Mouse (Mus musculus) embryonic facial prominence, embryonic 10.5 days (tissue): ENCODE data around the gene Slc5a6. TPM values are rescaled to one million over a fixed set of nuclear protein-coding genes. Genes with fewer than 3 reads are reported as not detected.
"Not testable (repeated sequence)": the region's sequence is repeated elsewhere in the genome, so short reads cannot be mapped to it uniquely, and the experiment has no call there.

ENCODE experiments used
- DNase-seq: peaks from one replicate; pipeline ENCODE4 v3.0.0-alpha.2; 2017; ENCODE audit warnings: low spot score
- H3K27ac ChIP-seq: fragments of 300-500 bp; sonication (generic); replicated peaks from 2 replicates; pipeline ENCODE4 v1.5.1; 2016; ENCODE audit warnings: mild to moderate bottlenecking
- H3K27me3 ChIP-seq: fragments of 300-500 bp; sonication (generic); replicated peaks from 2 replicates; pipeline ENCODE4 v1.6.1; 2016; ENCODE audit warnings: low read depth, mild to moderate bottlenecking; ENCODE audit not compliant: poor library complexity, severe bottlenecking
- H3K36me3 ChIP-seq: fragments of 300-500 bp; sonication (generic); replicated peaks from 2 replicates; pipeline ENCODE4 v1.6.1; 2016; ENCODE audit warnings: mild to moderate bottlenecking, moderate library complexity
- H3K4me1 ChIP-seq: fragments of 300-500 bp; sonication (generic); 2 replicates; pipeline ENCODE4 v1.6.1; 2016
- H3K4me3 ChIP-seq: fragments of 300-500 bp; sonication (generic); 2 replicates; pipeline ENCODE4 v1.5.1; 2016; ENCODE audit warnings: mild to moderate bottlenecking, moderate library complexity
- H3K9me3 ChIP-seq: fragments of 300-500 bp; sonication (generic); 2 replicates; pipeline ENCODE4 v1.6.1; 2016; ENCODE audit warnings: mild to moderate bottlenecking
- WGBS: fragments of 180-500 bp; shearing (Covaris S2); methylation state at CpG from one replicate; pipeline ENCODE4 v1.1.7; 2016; 5-methylcytosine and 5-hydroxymethylcytosine counted together
- polyA plus RNA-seq: library from polyadenylated mRNA; unstranded; fragments of >200 nt; fragmentation: Nextera tagmentation; extraction: Ambion mirVana; gene quantifications from 2 replicates; pipeline ENCODE4 v1.2.1, GENCODE M21; 2016

Slc5a6 gene
- polyA plus RNA-seq, 1 experiment from 2014 or later: 9.9 TPM

DNA sequence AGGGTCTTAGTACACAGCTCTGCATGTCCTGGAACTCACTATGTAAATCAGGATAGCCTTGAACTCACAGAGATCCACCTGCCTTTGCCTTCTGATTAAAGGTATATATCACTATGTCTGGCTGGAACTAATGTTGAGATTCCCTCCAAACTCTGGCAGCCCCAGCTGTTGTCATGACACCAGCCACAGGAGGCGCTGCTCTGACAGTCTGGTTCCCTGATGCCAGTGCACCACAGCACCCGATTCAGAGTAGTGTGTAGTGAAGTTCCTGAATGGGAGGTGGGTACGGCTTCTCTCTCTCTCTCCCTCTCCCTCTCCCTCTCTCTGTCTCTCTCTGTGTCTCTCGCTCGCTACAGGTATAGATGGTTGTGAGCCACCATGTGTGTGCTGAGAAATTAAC lies 33.6 kb upstream of the Slc5a6 start:
- Histone ChIP-seq H3K4me1 (peaks cover 22% of the 10 kb centered on the region), H3K27ac (no peak overlapping the region), H3K4me3 (no peak overlapping the region), H3K27me3 (peaks cover 39% of the 10 kb centered on the region), H3K36me3 (peaks cover 27% of the 10 kb centered on the region), H3K9me3 (no peaks in the 10 kb centered on the region)
- WGBS: 12% methylated on average over 5 of the region's 5 CpGs
- peak; percentile 69 for DNase-seq

DNA sequence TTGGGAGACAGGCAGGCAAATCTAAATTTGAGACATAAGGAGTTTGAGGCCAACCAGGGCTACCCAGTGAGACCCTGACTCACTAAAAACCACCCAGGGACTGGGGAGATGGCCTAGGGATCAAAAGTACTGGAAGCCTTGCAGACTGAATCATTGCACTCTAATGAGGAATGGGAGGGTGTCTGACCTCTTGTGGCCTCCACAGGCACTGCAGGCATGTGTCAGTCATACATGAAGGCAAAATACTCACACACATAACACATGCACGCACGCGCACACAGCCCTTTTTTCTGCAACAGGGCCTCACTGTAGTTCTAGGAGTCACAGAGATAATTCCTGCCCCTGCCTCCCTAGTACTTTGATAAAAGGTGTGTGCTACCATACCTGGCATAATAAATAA lies 32.7 kb upstream of the Slc5a6 start:
- Histone ChIP-seq H3K9me3 (no peaks in the 10 kb centered on the region), H3K36me3 (peaks cover 37% of the 10 kb centered on the region), H3K4me1 (peaks cover 22% of the 10 kb centered on the region), H3K27ac (no peak overlapping the region), H3K27me3 (peaks cover 31% of the 10 kb centered on the region), H3K4me3 (no peak overlapping the region)
- DNase-seq: peak; percentile 61
- WGBS: 75% methylated on average over 3 of the region's 3 CpGs

DNA sequence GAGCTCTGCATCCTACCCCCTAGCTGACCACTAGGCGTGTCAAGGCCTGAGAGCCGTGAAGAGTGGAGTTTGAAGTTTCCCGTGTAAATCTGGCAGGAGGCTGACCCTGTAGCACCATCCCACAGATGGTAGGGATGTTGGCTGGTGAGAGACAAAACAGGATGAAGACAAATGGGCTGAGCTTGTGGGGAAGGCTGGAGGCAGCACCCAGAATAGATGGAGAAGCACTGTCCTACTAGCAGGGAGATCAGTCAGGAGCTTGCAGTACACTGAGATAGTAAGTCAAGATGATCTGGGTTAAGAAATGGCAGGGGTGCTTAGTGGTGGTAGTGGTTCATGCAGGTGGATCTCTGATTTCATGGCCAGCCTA lies 32.1 kb upstream of the Slc5a6 start:
- H3K4me1 ChIP-seq: peaks cover 22% of the 10 kb centered on the region
- 68% methylated on average over 3 of the region's 3 CpGs for WGBS
- no peak for DNase-seq

DNA sequence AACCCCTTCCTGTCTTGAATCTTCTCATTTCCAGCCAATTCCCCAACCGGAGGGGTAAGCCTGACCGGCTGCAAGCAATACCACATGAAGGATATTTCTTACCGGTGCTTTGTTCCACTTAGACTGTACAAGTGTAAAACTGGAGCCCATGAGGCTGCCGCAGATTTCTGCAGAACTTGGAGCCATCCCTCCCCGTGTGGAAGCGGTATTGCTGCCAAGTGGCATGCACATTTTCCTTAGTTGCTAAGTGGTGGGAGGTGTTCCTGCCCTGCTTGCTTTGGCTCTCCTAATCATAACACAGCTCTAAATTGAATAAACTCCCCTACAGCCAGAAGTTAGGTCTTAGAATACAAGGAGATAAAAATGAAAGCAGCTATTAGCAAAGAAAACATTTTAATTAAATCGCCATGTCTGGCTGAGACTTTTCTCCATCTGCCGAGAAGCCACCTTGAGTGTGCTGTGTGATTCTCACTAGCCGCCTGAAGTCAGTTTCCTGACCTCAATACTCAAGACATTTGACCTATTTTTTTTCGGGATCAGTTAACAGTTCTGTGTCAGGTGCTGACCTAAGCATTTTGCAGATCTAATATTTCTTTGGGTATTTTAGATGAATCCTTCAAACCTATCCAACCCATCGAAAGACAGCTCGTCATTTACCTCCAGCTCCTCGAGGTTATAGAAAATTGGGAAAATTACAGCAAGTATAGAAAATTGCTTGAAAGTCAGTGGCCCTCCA lies 31.5 kb upstream of the Slc5a6 start:
- H3K9me3 ChIP-seq: no peaks in the 10 kb centered on the region
- H3K36me3 ChIP-seq: peaks cover 48% of the 10 kb centered on the region
- peaks cover 19% of the 10 kb centered on the region for H3K27me3 ChIP-seq
- H3K27ac ChIP-seq: no peak overlapping the region
- WGBS: 79% methylated on average over 13 of the region's 13 CpGs
- DNase-seq: no peak
- no peak overlapping the region for H3K4me3 ChIP-seq
- peaks cover 22% of the 10 kb centered on the region for H3K4me1 ChIP-seq

More for the DNA sequence above, 32.1 kb upstream of the Slc5a6 start:
- peaks cover 43% of the 10 kb centered on the region for H3K36me3 ChIP-seq
- H3K27ac ChIP-seq: no peak overlapping the region
- peaks cover 24% of the 10 kb centered on the region for H3K27me3 ChIP-seq
- no peaks in the 10 kb centered on the region for H3K9me3 ChIP-seq
- H3K4me3 ChIP-seq: no peak overlapping the region

DNA sequence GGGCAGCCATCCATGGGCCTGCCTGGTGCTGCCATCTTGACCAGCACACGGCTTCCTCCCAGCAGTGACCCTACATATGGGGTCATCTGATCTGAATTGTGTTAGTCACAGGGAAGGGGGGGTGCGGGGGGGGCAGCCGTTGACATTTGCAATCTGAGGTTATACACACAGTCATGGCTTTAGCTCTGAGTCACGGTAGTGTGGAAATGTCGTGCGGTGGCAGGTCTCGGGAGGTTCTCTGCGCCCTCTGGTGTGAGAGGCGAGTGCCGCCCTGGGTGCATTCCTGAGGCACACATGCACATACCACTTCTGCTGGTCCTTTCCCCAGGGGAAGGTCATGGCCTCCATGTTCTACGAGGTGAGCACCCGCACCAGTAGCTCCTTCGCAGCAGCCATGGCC lies 27.6 kb upstream of the Slc5a6 start:
- H3K9me3 ChIP-seq: no peaks in the 10 kb centered on the region
- H3K4me3 ChIP-seq: no peak overlapping the region
- H3K36me3 ChIP-seq: peaks cover 87% of the 10 kb centered on the region
- 87% methylated on average over 13 of the region's 13 CpGs for whole genome bisulfite sequencing
- H3K27me3 ChIP-seq: no peaks in the 10 kb centered on the region
- no peak for DNase-seq
- 0 out of 2 replicates have a peak, but pooled peaks cover 3% of the 10 kb centered on the region for H3K4me1 ChIP-seq
- no peak overlapping the region for H3K27ac ChIP-seq

DNA sequence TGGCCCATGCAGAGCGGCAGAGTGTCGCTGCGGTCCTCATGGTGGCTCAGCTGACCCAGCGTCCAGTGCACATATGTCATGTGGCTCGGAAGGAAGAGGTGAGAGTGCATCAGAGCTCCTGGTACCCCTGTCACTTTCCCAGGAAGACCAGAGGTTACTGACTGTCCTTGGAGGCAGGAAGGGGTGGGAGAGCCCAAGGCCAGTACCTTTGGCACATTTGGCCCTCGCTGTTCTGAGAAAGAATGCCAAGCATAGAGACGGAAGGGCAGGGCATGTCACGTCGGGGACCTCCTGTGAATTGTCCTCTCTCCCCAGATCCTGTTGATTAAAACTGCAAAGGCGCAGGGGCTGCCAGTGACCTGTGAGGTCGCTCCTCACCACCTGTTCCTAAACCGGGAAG lies 24.5 kb upstream of the Slc5a6 start:
- Histone ChIP-seq H3K27ac (no peak overlapping the region), H3K36me3 (peaks cover 100% of the 10 kb centered on the region), H3K4me3 (no peak overlapping the region), H3K9me3 (no peaks in the 10 kb centered on the region), H3K27me3 (no peaks in the 10 kb centered on the region), H3K4me1 (no peaks in the 10 kb centered on the region)
- WGBS: 91% methylated on average over 12 of the region's 12 CpGs
- no peak for DNase-seq

DNA sequence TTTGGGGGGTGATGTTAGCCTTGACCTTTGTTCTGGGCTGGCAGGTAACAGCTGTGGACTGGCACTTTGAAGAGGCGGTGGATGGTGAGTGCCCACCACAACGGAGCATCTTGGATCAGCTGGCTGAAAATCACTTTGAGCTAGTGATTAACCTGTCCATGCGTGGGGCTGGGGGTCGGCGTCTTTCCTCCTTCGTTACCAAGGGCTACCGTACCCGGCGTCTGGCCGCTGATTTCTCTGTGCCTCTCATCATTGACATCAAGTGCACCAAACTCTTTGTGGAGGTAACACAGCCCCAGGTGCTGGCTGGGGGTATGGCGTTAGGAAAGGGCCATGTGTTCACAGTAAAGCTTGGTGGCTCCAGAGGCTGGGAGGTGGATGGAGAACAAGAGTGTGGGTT lies 23.1 kb upstream of the Slc5a6 start:
- peak; percentile 5 for DNase-seq
- Histone ChIP-seq H3K4me1 (no peaks in the 10 kb centered on the region), H3K36me3 (peaks cover 100% of the 10 kb centered on the region), H3K9me3 (no peaks in the 10 kb centered on the region), H3K27ac (no peak overlapping the region), H3K4me3 (no peak overlapping the region), H3K27me3 (no peaks in the 10 kb centered on the region)
- WGBS: 93% methylated on average over 11 of the region's 11 CpGs

DNA sequence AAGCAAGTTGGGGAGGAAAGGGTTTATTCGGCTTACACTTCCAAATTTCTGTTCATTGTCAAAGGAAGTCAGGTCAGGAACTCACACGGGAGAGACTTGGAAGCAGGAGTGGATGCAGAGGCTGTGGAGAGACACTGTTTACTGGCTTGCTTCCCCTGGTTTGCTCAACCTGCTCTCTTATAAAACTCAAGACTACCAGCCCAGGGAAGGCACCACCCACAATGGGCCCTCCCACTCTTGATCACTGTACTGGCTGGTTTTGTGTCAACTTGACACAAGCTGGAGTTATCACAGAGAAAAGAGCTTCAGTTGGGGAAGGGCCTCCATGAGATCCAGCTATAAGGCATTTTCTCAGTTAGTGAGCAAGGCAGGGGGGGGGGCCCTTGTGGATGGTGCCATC lies 22.3 kb upstream of the Slc5a6 start:
- DNase-seq: no peak
- H3K27me3 ChIP-seq: no peaks in the 10 kb centered on the region
- H3K27ac ChIP-seq: no peak overlapping the region
- no peak overlapping the region for H3K4me3 ChIP-seq
- WGBS: 92% methylated on average over 2 of the region's 2 CpGs
- no peaks in the 10 kb centered on the region for H3K4me1 ChIP-seq
- no peaks in the 10 kb centered on the region for H3K9me3 ChIP-seq
- H3K36me3 ChIP-seq: peaks cover 100% of the 10 kb centered on the region

DNA sequence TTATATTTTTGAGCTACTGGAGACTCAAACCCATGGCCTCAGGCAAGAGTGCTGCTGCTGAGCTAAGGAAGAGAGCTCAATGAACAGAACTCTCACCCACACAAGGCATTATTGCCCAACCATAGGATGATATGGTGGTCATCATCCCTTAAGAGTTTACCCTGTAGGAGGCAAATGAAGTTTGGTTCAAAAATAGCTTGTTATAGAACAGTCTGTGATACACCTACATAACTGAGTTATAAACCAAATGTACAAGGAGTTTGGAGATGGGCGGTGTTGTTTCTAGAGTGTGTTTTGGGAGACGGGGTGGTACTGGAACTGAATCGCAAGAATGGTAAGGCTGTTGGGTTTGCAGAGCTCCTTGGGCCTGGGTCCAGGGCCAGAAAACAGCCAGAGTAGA lies 21.1 kb upstream of the Slc5a6 start:
- H3K4me1 ChIP-seq: no peaks in the 10 kb centered on the region
- no peak overlapping the region for H3K4me3 ChIP-seq
- H3K27me3 ChIP-seq: no peaks in the 10 kb centered on the region
- H3K36me3 ChIP-seq: peaks cover 100% of the 10 kb centered on the region
- 98% methylated on average over 3 of the region's 3 CpGs for WGBS
- DNase-seq: no peak
- no peak overlapping the region for H3K27ac ChIP-seq
- H3K9me3 ChIP-seq: no peaks in the 10 kb centered on the region

DNA sequence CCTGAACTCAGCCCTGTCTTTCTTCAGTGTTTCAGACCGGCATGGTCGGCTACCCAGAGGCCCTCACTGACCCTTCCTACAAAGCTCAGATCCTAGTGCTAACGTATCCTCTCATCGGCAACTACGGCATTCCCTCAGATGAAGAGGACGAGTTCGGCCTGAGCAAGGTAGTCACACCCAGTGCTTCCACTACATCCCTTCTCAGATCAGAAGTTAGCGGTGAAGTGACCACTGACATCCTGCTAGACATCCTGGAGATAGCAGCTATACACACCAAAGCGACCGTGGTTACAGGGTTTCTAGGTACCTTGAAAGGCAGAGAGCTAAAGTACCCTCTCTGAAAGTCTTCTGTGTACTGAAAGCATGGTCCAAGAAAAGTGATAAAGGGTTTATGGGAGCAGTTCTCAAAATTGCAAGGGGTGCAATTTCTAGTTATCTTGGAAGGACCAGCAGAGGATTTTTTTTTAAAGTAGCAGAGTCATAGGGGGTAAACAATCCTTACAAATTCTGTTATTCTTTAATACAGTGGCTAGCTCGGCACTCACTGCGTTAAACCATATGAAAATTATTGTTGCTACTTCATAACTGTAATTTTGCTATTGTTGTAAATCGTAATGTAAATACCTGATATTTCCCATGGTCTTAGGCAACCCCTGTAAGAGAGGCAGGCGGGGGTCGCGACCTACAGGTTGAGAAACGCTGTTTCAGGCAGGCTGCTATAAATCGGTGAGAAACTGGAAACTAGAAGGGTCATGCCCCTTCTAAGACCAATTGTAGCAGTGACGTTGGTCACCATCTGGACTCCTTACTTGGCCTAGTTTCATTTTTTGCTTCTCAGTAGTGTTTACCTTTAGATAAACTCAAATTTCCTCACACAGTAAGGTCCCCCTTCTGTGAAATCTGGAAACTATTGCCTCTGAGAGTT lies 6.8 kb upstream of the Slc5a6 start:
- Histone ChIP-seq H3K4me1 (peaks cover 29% of the 10 kb centered on the region), H3K27ac (peak overlapping the region; percentile 94), H3K27me3 (no peaks in the 10 kb centered on the region), H3K36me3 (peaks cover 40% of the 10 kb centered on the region), H3K4me3 (peak overlapping the region; percentile 76), H3K9me3 (no peaks in the 10 kb centered on the region)
- WGBS: 19% methylated on average over 19 of the region's 19 CpGs
- DNase-seq: peak; percentile 21

DNA sequence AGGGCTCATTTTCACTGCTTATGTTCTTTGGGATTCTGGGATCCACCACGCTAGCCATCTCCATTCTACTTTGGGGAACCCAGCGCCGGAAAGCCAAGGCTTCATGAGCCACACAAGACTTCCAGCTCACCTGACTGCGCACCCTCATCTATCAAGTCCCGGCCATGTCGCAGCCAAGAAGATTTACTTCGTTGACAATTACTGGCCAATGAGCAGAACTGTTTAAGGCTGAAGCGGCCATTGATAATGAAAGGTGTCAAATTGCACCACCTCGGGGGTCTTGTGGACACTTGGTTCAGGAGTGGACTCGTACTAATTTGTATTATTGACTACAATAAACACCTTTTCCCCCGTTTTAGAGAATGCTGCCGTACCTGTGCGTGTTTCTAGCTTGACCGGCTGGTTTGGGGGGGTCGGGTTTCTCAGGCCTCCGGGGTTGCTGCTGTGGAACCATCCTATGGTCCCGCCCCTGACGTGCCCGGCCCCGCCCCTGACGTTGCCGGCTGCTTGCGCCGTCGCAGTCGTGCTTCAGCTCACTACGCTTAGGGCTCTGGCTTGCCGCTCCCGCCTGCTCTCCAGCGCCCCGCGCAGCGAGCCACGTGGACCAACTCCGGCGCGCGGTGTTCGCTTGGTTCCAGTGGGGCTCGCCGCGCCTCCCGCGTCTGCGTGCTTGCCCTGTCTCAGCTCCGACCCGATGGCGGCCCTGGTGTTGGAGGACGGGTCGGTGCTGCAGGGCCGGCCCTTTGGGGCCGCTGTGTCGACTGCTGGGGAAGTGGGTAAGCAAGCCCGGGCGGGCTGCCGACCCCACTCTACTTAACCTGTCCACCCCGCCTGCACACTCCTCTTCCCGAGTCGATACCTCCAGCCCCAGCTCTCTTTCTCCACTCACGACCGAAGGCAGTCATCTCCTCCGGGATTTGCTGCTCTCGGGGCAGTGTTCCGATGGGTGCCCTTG lies 5.8 kb upstream of the Slc5a6 start, which contains the start of gene Cad:
Gene Cad, plus strand, starts transcription at position 520 of the 955 bp plus-strand sequence.
- peak; percentile 97 for DNase-seq
- Histone ChIP-seq H3K36me3 (peaks cover 31% of the 10 kb centered on the region), H3K4me3 (peak within 1 kb of the TSS; percentile 76), H3K9me3 (no peaks in the 10 kb centered on the region), H3K27ac (peak within 1 kb of the TSS; percentile 94), H3K4me1 (peaks cover 29% of the 10 kb centered on the region), H3K27me3 (no peaks in the 10 kb centered on the region)
- WGBS: under 1% methylated on average over 64 of the region's 64 CpGs

DNA sequence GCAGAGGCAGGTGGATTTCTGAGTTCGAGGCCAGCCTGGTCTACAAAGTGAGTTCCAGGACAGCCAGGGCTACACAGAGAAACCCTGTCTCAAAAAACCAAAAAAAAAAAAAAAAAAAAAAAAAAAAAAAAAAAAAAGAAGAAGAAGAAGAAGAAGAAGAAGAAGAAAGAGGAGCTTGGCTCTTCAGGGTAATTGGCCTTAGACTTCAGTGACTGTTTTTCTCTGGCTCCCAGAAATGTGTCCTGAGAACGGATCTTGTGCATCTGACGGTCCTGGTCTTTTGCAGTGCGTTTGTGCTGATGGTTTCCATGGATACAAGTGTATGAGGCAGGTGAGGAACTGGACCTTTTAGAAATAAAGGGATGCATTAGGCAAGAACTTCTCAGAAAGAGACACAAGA lies 5.0 kb upstream of the Slc5a6 start:
- H3K27me3 ChIP-seq, H3K9me3 ChIP-seq, DNase-seq: not testable (repeated sequence)
- 57% methylated on average over 4 of the region's 4 CpGs for WGBS
- Histone ChIP-seq H3K4me3 (peak overlapping the region; percentile 76), H3K36me3 (peaks cover 23% of the 10 kb centered on the region), H3K4me1 (peaks cover 29% of the 10 kb centered on the region), H3K27ac (peak overlapping the region; percentile 94)
